Mouse (Mus musculus) lung, postnatal 0 days (tissue): ENCODE results near the gene Grifin.

Source experiments
- CTCF ChIP-seq: IDR thresholded peaks from 2 replicates; pipeline ENCODE4 v1.5.1; 2016; ENCODE audit warnings: antibody characterized with exemption, mild to moderate bottlenecking
- EP300 ChIP-seq: IDR thresholded peaks from 2 replicates; pipeline ENCODE4 v1.6.1; 2016; ENCODE audit warnings: antibody characterized with exemption, mild to moderate bottlenecking, control low read depth

- no peak for TF ChIP-seq EP300
- no peak for TF ChIP-seq CTCF
Measured at GRCm38 (mm10) chr5:140601712-140602111, 36.8 kb upstream of the Grifin start.
